Mouse (Mus musculus) limb, embryonic 15.5 days (tissue): ENCODE measurements around the gene Nfatc2. TPM values are rescaled to one million over a fixed set of nuclear protein-coding genes. Genes with fewer than 3 reads are reported as not detected.

Experiments
- ATAC-seq: fragments of 200-750 bp; cut with Nextera tagmentation; 2 replicates; pipeline ENCODE4 v1.8.0; 2017; ENCODE audit warnings: low read depth, moderate TSS enrichment; ENCODE audit not compliant: insufficient number of reproducible peaks, low FRiP score, low TSS enrichment
- H3K27ac ChIP-seq: fragments of 300-500 bp; sonication (generic); 2 replicates; pipeline ENCODE4 v1.5.1; 2015; ENCODE audit warnings: moderate library complexity, mild to moderate bottlenecking, inconsistent platforms
- H3K27me3 ChIP-seq: fragments of 300-500 bp; sonication (generic); 2 replicates; pipeline ENCODE4 v1.6.1; 2015; ENCODE audit warnings: inconsistent platforms
- H3K36me3 ChIP-seq: fragments of 300-500 bp; sonication (generic); 2 replicates; pipeline ENCODE4 v1.6.1; 2015; ENCODE audit warnings: inconsistent platforms
- H3K4me1 ChIP-seq: fragments of 300-500 bp; sonication (generic); 2 replicates; pipeline ENCODE4 v1.6.1; 2015; ENCODE audit warnings: inconsistent platforms
- H3K4me2 ChIP-seq: fragments of 300-500 bp; sonication (generic); 2 replicates; pipeline ENCODE4 v1.6.1; 2015; ENCODE audit warnings: mild to moderate bottlenecking, inconsistent platforms
- H3K4me3 ChIP-seq: fragments of 300-500 bp; sonication (generic); 2 replicates; pipeline ENCODE4 v1.5.1; 2015; ENCODE audit warnings: mild to moderate bottlenecking, inconsistent platforms
- H3K9ac ChIP-seq: fragments of 300-500 bp; sonication (generic); 2 replicates; pipeline ENCODE4 v1.6.1; 2015; ENCODE audit warnings: inconsistent platforms
- H3K9me3 ChIP-seq: fragments of 300-500 bp; sonication (generic); 2 replicates; pipeline ENCODE4 v1.6.1; 2016; ENCODE audit warnings: inconsistent platforms
- WGBS: fragments of 180-500 bp; shearing (Covaris S2); methylation state at CpG from one replicate; pipeline ENCODE4 v1.1.7; 2015; 5-methylcytosine and 5-hydroxymethylcytosine counted together
- polyA plus RNA-seq: library from polyadenylated mRNA; unstranded; fragments of >200 nt; fragmentation: Nextera tagmentation; extraction: Ambion mirVana; gene quantifications from 2 replicates; pipeline ENCODE4 v1.2.1, GENCODE M21; 2015

Gene Nfatc2
- polyA plus RNA-seq, 1 experiment from 2014 or later: 6.2 TPM

DNA sequence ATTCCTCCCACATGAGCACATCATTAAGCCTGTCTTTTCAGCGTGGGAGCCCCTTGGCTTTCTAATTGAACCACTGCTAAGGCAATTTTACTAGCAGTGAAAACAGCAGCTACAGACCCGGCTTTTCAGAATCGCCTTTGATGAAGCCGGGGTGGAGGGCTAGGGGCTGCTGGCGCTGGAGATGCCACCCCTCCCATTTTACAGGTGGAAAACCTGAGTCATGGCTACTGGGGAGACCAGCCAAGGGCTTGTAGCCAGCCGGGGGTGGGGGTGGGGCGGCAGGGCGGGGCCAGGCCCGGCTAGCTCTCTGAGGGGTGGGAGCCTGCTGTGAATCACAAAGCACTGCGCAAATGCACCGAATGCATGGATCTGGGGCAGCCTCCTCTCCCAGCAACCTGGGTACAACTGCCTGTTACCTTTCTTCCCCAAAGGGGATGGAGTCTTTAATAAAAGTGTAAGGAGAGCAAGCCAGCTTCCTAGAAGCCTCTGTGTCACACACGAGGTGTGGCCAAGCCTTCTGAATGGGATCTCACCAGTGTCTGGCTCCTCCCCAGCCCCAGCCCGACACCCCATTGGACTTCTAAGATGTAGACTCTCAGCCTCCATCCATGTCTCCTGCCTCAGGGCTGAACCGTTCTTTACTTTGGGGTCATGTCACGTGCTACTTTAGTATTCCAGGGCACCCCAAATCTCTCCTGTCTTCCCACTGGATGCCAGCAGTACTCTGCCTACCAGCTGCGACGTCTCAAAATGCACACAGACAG lies 75.9 kb downstream of the Nfatc2 start:
- H3K4me2 ChIP-seq: peak overlapping the region; percentile 45
- no peaks in the 10 kb centered on the region for H3K9me3 ChIP-seq
- H3K4me3 ChIP-seq: peak overlapping the region; percentile 10
- 0 out of 2 replicates have a peak, but pooled peaks cover 4% of the 10 kb centered on the region for H3K27me3 ChIP-seq
- H3K27ac ChIP-seq: peak overlapping the region; percentile 81
- peaks cover 6% of the 10 kb centered on the region; the same call in 1 of the 2 replicates for H3K36me3 ChIP-seq
- WGBS: 9% methylated on average over 17 of the region's 17 CpGs
- H3K4me1 ChIP-seq: peaks cover 47% of the 10 kb centered on the region
- peak; percentile 42 for ATAC-seq
- no peak overlapping the region for H3K9ac ChIP-seq

DNA sequence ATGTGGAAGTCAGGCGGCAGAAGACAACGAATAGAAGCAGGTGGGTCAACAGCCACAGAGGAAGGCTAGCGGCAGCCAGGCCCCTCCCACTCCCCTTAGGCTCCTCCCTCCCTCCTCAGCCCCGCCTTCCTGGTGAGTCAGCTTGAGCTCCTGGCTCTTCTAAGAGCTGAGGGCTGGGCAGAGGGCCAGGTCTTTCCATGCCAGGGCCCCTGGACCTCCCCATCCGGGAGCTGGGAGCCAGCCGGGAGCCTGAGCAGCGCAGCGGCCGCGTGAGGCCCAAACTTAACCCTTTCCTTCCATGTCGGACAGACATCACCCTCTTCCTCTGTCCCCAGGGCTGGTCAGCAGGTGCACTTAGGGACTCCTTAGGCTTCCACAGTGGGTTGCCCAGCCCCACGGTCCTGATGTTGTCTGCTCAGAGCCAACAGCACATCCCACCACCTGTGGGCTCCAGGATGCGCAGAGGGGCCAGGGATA lies 76.5 kb downstream of the Nfatc2 start:
- peak overlapping the region; percentile 81 for H3K27ac ChIP-seq
- H3K4me2 ChIP-seq: peak overlapping the region; percentile 45
- H3K4me1 ChIP-seq: peaks cover 47% of the 10 kb centered on the region
- H3K36me3 ChIP-seq: peaks cover 11% of the 10 kb centered on the region; the same call in 1 of the 2 replicates
- WGBS: 2% methylated on average over 13 of the region's 13 CpGs
- H3K4me3 ChIP-seq: peak overlapping the region; percentile 10
- no peak overlapping the region for H3K9ac ChIP-seq
- ATAC-seq: peak; percentile 87
- 0 out of 2 replicates have a peak, but pooled peaks cover 3% of the 10 kb centered on the region for H3K27me3 ChIP-seq
- no peaks in the 10 kb centered on the region for H3K9me3 ChIP-seq

DNA sequence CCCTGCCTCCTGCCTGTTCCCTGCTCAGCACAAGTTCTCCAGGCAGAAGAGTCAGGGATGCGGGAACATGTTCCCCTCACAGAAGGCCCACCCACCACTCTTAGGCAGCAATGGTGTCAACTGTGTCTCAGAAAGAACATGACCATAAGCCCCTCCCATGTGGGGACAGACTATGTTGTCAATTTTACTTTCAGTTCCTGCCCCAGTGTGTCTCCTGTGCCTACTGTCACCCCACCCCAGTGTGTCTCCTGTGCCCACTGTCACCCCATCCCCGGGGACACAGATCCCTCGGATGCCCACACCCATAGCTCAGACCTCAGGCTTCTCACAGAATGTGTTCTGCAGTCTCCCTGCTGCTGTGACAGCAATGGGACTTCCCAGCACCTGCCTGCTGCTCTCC lies 79.2 kb downstream of the Nfatc2 start:
- Histone ChIP-seq H3K9ac (no peak overlapping the region), H3K27ac (no peak overlapping the region), H3K4me2 (no peak overlapping the region), H3K9me3 (no peaks in the 10 kb centered on the region), H3K4me1 (peaks cover 42% of the 10 kb centered on the region), H3K36me3 (peaks cover 11% of the 10 kb centered on the region; the same call in 1 of the 2 replicates), H3K4me3 (no peak overlapping the region), H3K27me3 (no peaks in the 10 kb centered on the region)
- ATAC-seq: no peak
- 82% methylated on average over 3 of the region's 3 CpGs for WGBS

DNA sequence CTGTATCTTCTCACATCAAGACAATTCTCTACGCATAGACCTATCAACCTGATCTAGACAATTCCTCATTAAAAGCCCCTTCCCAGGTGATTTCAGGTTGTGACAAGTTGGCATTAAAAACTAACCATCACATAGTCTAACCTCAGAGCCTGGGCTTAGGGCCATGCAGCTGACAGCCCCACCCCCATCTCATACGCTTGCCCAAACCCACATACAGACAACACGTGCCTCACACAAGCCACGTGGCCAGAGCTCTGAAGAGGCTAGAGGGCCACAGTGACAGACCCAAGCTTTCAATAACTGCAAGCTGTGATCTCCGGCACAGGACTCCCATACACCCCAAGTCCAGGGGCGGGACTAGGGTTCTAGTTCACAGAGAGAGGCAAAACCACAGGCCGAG lies 80.7 kb downstream of the Nfatc2 start:
- Histone ChIP-seq H3K36me3 (peaks cover 11% of the 10 kb centered on the region; the same call in 1 of the 2 replicates), H3K4me3 (no peak overlapping the region), H3K9ac (no peak overlapping the region), H3K4me2 (no peak overlapping the region), H3K4me1 (peaks cover 28% of the 10 kb centered on the region), H3K9me3 (no peaks in the 10 kb centered on the region), H3K27ac (no peak overlapping the region), H3K27me3 (no peaks in the 10 kb centered on the region)
- 84% methylated on average over 7 of the region's 7 CpGs for WGBS
- no peak for ATAC-seq

DNA sequence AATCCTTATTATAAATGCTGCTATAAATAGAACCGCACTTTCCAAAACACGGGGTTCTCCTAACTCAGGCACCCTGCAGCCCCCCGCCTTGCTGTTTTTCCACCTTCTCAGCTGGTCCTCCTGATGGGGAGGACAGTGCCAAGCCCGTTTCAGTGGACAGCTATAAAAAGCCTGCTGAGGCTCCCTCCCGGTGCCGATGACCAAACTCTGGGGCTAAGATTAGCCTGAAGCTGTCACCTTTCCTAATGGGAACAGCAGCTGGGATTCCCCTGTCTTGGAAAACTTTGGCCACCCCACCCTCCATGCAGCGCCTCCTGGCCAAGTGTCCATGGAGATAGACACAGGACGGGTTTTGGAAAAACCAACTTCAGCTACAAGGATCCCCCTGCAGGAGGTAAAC lies 81.9 kb downstream of the Nfatc2 start:
- Histone ChIP-seq H3K27ac (no peak overlapping the region), H3K36me3 (peaks cover 11% of the 10 kb centered on the region; the same call in 1 of the 2 replicates), H3K4me3 (no peak overlapping the region), H3K4me1 (peaks cover 16% of the 10 kb centered on the region; the same call in 1 of the 2 replicates), H3K4me2 (no peak overlapping the region), H3K9me3 (no peaks in the 10 kb centered on the region), H3K27me3 (no peaks in the 10 kb centered on the region), H3K9ac (no peak overlapping the region)
- no peak for ATAC-seq
- WGBS: 70% methylated on average over 8 of the region's 8 CpGs

DNA sequence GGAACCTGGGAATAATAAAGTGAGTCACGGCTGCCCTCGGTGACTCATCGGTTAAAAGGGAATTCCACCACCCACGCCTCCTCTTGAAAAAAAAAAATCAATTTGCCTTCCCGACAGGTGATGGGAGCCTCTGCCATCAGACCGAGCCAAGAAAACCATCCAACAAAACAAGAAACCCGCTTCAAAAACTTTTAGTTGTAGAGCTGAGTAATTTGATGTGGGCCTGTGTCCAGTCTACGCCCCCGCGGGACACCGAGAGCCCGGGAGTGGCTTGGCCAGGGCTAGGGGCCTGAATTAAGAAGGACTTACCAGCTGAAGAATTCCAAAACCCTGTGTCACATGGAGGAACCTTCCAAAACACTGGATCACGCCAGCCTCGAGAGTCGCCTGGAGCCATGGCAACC lies 83.2 kb downstream of the Nfatc2 start:
- Histone ChIP-seq H3K4me2 (no peak overlapping the region), H3K4me1 (peaks cover 12% of the 10 kb centered on the region; the same call in 1 of the 2 replicates), H3K36me3 (peaks cover 11% of the 10 kb centered on the region; the same call in 1 of the 2 replicates), H3K4me3 (no peak overlapping the region), H3K9ac (no peak overlapping the region), H3K27me3 (no peaks in the 10 kb centered on the region), H3K27ac (no peak overlapping the region; the same call in 1 of the 2 replicates), H3K9me3 (no peaks in the 10 kb centered on the region)
- no peak for ATAC-seq
- WGBS: 57% methylated on average over 15 of the region's 15 CpGs

DNA sequence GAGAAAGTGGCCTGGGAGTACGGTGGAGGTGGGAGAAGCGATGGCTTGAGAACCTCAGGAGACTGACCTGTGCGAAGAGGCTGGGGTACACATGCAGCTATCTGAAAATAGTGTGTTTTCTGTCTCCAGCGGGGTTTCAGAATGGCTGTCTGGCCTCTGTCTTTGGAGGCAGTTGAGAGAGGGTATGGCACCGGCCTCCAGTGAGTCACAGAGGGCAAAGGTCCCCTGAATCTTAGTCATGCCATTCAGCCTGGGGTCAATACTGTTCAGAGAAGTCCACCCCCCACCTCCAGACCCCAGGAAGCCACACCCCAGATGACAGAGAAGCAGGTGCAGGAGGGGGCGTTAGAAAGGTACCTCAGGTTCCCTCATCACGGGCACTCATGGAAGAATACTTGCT lies 83.7 kb downstream of the Nfatc2 start:
- Histone ChIP-seq H3K27ac (no peak overlapping the region), H3K36me3 (peaks cover 11% of the 10 kb centered on the region; the same call in 1 of the 2 replicates), H3K9me3 (no peaks in the 10 kb centered on the region), H3K27me3 (no peaks in the 10 kb centered on the region), H3K4me1 (peaks cover 12% of the 10 kb centered on the region; the same call in 1 of the 2 replicates), H3K4me2 (no peak overlapping the region), H3K9ac (no peak overlapping the region), H3K4me3 (no peak overlapping the region)
- ATAC-seq: no peak
- WGBS: 84% methylated on average over 7 of the region's 7 CpGs

DNA sequence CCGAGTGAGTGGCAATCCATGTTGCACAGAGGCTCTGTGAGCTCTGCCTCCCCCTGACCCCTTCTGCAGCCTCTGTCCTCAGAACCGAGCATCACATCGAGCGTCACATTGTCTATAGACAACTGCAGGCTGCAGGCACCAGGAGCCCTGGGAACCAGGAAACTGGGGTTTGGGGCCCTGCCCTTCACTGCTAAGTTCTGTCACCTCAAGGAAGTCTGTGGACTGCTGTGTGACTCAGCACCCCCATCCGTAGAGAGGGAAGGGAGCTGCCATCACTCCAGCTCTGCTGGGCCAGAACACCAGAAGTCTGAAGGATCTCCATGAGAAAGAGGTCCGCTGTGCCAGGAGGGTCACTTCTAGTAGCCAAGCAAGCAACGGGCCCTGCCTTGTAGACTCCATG lies 84.7 kb downstream of the Nfatc2 start:
- no peaks in the 10 kb centered on the region for H3K27me3 ChIP-seq
- H3K9me3 ChIP-seq: no peaks in the 10 kb centered on the region
- ATAC-seq: no peak
- H3K27ac ChIP-seq: no peak overlapping the region
- H3K36me3 ChIP-seq: peaks cover 11% of the 10 kb centered on the region; the same call in 1 of the 2 replicates
- no peak overlapping the region for H3K4me3 ChIP-seq
- 83% methylated on average over 7 of the region's 7 CpGs for WGBS
- no peak overlapping the region for H3K4me2 ChIP-seq
- H3K9ac ChIP-seq: no peak overlapping the region
- peaks cover 12% of the 10 kb centered on the region; the same call in 1 of the 2 replicates for H3K4me1 ChIP-seq

DNA sequence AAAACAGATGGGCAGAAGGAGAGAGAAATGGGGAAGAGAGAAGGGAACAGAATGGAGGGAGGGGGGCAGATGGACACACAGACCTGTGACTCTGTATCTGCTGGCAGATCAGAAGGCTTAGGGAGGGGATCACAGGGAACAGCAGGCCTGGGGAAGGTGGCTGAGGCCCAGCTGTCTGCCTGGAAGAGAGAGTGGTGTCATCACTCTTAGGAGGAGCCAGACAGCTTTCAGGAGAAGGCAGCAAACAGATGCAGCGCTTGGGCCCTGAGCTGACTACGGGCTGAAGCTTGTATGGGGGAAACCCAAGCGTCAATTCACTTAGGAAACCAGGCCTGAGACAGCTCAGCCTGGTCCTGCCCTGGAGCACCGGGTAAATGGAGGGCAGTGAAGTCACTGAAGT lies 86.0 kb downstream of the Nfatc2 start:
- Histone ChIP-seq H3K9ac (no peak overlapping the region), H3K4me3 (no peak overlapping the region), H3K36me3 (peaks cover 4% of the 10 kb centered on the region; the same call in 1 of the 2 replicates), H3K4me2 (no peak overlapping the region), H3K4me1 (peaks cover 12% of the 10 kb centered on the region; the same call in 1 of the 2 replicates), H3K27me3 (no peaks in the 10 kb centered on the region), H3K27ac (no peak overlapping the region), H3K9me3 (no peaks in the 10 kb centered on the region)
- WGBS: 60% methylated on average over 4 of the region's 4 CpGs
- no peak for ATAC-seq

DNA sequence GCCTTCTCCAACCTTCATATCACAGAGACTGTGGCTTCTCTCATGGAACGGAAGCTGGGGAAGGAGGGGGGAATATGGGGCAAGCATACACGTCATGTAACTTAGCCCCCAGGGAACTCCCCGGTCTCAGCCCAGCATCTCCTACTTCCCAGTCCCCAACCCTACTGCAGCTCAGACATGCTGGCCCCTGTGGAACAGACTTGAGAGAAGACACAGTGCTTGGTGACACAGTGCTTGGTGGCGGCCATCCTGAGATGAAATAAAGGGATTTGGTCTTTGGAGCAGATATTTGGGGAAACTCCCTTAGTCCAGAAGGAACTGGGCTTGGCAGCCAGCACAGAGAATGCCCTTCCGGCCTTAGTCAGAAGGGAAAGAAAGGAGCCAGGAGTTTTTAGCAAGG lies 87.3 kb downstream of the Nfatc2 start:
- H3K4me1 ChIP-seq: peaks cover 8% of the 10 kb centered on the region
- WGBS: 72% methylated on average over 5 of the region's 5 CpGs
- no peaks in the 10 kb centered on the region for H3K9me3 ChIP-seq
- no peak overlapping the region for H3K4me3 ChIP-seq
- no peak overlapping the region for H3K9ac ChIP-seq
- no peaks in the 10 kb centered on the region for H3K36me3 ChIP-seq
- no peak for ATAC-seq
- no peak overlapping the region for H3K4me2 ChIP-seq
- no peaks in the 10 kb centered on the region for H3K27me3 ChIP-seq
- H3K27ac ChIP-seq: no peak overlapping the region

DNA sequence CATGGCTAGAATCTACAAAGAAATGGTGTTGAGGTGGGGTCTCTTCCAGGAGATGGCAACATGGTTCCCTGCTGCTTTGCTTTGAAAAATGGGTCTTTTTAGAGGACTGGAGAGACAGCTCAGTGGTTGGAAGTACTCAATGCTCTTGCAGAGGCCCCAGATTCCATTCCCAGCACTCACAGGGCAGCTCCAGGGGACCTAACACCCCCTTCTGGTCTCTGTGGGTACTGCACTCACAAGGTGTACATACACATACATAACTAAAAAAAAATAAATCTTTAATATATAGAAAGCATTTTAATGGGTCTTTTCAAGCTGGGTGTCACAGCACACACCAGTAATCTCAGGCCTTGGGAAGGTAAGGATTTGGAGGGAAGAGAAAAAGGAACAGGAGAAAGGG lies 89.9 kb downstream of the Nfatc2 start:
- H3K4me2 ChIP-seq: no peak overlapping the region
- no peak overlapping the region for H3K27ac ChIP-seq
- H3K9ac ChIP-seq: no peak overlapping the region
- H3K27me3 ChIP-seq: no peaks in the 10 kb centered on the region
- H3K4me1 ChIP-seq: peaks cover 6% of the 10 kb centered on the region; the same call in 1 of the 2 replicates
- no peaks in the 10 kb centered on the region for H3K9me3 ChIP-seq
- no peaks in the 10 kb centered on the region for H3K36me3 ChIP-seq
- H3K4me3 ChIP-seq: no peak overlapping the region
- ATAC-seq: no peak

DNA sequence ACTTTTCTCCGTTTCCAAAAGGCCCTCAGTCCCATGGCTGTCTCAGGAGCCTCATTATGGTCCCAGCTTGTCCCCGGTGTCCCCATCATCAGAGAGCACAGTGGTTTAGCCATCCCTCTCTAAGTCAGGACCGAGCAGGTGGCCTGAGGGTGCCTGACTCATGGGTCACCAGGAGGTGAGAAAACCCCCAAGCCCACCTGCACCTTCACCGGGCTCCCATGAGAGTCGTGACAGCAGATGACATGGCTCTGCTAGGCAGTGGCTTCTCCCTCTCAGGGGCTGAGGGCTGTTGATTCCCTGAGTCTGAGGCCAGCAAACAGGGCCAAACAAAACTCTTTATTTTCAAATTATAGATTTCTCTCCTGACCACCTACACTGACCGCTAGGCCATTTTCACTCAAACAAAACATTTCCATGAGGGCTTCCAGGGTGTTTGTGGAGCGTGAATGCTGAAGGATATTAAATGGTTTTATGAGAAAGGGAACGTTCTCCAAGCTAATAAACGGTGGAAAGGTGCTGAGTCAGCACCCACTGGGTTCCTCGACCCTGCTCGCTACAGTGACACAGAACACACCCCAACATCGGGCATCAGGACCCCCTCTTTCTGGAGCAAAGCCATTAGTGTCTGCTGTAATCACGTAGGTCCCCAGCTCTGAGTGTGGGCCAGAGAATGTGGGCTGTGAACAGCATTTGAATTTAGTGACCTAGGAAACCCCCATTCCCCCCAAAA lies 92.8 kb downstream of the Nfatc2 start:
- 59% methylated on average over 13 of the region's 13 CpGs for WGBS
- Histone ChIP-seq H3K9me3 (no peaks in the 10 kb centered on the region), H3K4me1 (peaks cover 17% of the 10 kb centered on the region), H3K36me3 (peaks cover 3% of the 10 kb centered on the region; the same call in 1 of the 2 replicates), H3K27me3 (no peaks in the 10 kb centered on the region), H3K4me3 (no peak overlapping the region), H3K4me2 (no peak overlapping the region), H3K27ac (no peak overlapping the region), H3K9ac (no peak overlapping the region)
- ATAC-seq: no peak
